Mouse (Mus musculus): ENCODE results near the gene Gm20696.

The Gm20696 gene

DNA sequence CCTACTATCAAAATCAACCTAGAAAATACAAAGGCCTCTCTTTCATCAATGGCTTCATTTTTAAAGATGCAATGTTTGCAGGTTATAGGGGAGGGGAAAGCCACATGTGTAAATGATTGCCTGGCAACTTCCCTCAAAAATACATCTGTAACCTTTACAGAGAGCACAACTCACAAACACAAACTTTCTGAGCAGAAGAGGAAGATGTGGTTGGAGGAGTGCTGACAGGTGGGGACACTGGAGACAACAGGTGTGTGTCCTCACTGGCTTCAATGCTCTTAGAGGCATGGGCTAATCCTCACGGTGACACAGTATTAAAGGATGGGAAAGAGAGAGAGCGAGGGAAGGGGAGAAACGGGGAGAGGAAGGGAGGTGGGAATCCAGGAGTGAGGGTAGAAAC is 264.2 kb downstream of the Gm20696 start:
- DNase-seq (ENCODE audit: extremely low spot score, low read depth, low spot score), result no peak

DNA sequence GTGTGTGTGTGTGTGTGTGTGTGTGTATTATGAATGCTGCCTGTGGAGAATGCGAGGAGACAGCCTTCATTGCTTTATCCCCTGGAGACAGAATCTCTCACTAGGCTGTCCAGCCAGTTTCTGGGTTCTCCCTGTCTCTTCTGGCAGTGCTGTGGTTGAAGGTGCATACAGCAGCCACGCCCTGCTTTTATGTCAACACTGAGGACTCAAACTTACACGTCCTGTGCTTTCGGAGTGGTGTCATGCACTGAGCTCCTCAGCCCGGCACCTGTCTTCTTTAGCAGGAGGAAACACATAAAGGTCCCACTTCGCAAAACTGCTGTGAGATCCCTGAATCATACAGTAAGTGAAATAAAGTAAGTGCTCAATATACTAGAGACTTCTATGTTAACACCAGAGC is 264.8 kb downstream of the Gm20696 start:
- DNase-seq (ENCODE audit: extremely low spot score, low read depth, low spot score), result no peak

GRCm38 (mm10) chr6:99401211-99401610 is 265.4 kb downstream of the Gm20696 start:
- DNase-seq (ENCODE audit: extremely low spot score, low read depth, low spot score), result no peak

DNA sequence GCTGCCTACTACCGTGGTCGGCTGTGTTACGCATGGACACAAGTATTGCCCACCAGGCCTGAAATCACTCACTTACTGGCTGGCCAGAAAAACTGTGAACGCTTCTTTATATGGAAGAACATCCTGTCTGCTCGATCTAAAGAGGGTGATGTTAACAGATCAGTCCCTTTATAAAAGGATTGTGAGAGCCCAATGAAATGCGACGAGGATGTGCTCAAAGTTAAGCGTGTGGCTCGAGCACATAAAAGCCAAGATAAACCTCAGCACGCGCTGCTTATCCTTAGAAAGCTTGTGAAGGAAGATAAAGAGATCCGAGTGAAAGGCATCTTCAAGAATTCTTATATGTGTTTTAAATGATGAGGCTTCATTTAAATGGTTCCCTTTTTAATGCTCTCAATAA is 270.9 kb downstream of the Gm20696 start:
- no peak for DNase-seq (ENCODE audit: extremely low spot score, low read depth, low spot score)

DNA sequence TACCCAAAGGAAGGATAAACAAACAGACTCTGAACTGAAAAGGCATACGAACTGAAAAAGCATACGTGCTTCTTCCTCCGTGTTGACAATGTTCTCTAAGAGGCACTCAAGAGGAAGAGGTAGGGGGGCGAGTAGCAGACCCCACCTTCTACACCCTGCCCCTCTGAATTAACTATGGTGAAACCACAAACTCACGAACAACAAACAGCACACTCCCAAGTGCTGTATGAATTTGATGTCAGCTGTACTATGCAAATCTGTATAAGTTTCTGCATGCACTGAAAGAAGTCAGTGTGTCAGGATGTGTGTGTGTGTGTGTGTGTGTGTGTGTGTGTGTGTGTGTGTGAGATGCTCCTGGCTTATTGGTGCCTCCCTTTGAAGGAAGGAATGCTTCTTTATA is 271.8 kb downstream of the Gm20696 start:
- no peak for DNase-seq (ENCODE audit: extremely low spot score, low read depth, low spot score)

GRCm38 (mm10) chr6:99392484-99392883 is 274.1 kb downstream of the Gm20696 start:
- no peak for DNase-seq (ENCODE audit: extremely low spot score, low read depth, low spot score)

DNA sequence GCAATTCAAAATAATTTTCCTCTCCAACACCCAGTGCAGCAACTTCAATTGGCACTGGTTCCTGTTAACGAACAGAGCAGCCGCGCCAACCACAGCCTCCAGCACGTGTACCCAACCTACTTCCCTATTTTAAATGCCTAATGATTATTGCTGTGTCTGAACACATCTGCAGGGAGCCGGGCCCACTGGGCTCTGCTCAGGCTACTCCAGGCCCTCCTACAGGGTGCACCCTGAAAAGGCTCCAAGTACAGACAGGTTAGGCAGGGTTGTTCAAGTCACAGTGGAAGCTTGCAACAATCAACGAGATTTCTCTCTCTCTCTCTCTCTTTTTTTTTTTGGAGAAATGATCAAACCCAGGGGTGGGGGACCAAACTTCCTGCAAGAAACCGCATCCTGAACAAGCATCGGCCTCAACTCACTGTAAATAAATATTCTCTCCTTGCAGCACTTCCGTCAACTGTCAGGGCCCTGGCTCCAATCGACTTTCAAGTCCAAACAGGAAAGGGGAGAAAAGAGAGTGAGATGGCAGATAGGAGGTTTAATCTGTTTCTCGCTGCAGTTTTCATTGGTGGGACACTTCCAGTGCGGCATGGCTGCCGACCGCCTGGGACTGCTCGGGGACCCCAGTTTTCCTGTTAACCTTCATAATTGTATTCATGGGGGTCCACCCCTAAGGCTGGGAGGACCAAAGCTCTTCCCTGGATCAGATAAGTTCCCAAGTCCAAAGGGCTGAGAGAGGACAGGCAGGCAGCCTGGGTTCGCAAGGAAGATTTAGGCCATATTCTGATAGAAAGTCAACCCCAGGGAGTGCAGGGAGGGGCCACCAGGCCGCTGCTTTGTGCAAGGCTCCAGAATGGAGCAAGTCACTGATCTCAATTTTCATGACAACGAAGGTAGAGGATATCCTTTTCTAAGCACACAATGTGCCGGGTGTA is 277.6 kb downstream of the Gm20696 start:
- DNase-seq (ENCODE audit: extremely low spot score, low read depth, low spot score), result no peak

- DNase-seq (ENCODE audit: extremely low spot score, low read depth, low spot score), result no peak
These were observed 278.6 kb downstream of the Gm20696 start for GRCm38 (mm10) chr6:99388023-99388422.

GRCm38 (mm10) chr6:99385059-99385604 is 281.5 kb downstream of the Gm20696 start:
- no peak for DNase-seq (ENCODE audit: extremely low spot score, low read depth, low spot score)

- no peak for DNase-seq (ENCODE audit: extremely low spot score, low read depth, low spot score)
These were observed 282.6 kb downstream of the Gm20696 start for GRCm38 (mm10) chr6:99383846-99384472.

DNA sequence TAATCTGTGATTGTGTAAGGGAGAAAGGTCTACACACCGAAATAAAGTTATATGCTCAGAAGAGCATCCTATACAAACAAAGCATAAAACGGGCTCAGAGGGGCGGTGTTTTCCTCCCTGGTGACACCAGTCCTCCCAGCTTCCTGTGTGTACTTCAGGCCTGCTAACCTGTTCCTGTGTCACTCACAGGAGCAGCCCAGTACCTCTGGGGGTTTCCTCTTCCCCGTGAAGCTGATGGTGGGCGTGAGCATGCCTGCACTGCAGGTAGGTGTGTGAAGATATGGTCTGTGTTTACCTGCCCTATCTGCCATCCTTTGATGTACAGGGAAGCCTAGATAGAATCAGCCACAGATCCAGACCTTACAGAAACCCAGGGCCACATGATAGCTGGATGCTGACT is 286.5 kb downstream of the Gm20696 start:
- DNase-seq (ENCODE audit: extremely low spot score, low read depth, low spot score), result no peak

- DNase-seq (ENCODE audit: extremely low spot score, low read depth, low spot score), result no peak
These were observed 287.4 kb downstream of the Gm20696 start for GRCm38 (mm10) chr6:99378997-99379710.

- DNase-seq (ENCODE audit: extremely low spot score, low read depth, low spot score), result no peak
These were observed 288.9 kb downstream of the Gm20696 start for GRCm38 (mm10) chr6:99377716-99378115.

DNA sequence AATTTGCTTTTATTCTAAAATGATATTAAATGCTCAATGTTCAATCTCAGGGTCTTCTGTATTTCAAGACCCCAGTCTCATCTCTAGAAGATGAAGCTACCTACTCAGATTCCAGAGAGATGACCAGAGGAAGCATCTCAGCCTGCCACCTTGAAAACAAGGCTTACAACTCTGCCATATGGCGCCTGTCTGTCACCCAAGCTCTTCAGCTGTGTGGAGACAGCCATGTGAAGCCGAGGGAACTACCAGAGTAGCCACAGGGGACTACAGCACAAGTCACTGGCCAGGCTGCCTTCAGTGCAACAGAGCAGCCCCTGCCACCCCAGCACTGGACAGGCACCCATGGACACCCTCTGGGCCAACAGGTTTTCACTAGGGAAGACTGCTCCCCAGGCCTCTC is 289.5 kb downstream of the Gm20696 start:
- no peak for DNase-seq (ENCODE audit: extremely low spot score, low read depth, low spot score)

GRCm38 (mm10) chr6:99376721-99377120 is 289.9 kb downstream of the Gm20696 start:
- no peak for DNase-seq (ENCODE audit: extremely low spot score, low read depth, low spot score)

- DNase-seq (ENCODE audit: extremely low spot score, low read depth, low spot score), result no peak
These were observed 290.7 kb downstream of the Gm20696 start for GRCm38 (mm10) chr6:99375865-99376264.

DNA sequence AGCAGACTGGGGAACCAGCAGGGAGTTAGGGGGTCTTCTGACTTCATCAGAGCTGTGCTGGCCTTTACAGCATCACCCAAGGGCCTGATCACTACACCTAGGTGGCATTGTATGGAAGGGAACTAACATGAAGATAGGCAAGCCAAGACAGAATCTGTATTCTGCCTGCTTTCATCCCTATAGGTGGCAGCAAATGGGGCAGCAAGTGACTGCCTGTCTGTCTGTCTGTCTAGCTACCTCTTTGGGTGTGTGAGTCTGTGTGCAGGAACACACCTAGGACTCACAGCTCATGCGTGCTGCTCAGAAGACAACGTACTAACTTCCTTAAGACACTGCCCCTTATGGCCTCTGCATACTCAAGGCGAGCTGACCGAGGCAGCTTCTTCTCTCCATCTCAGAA is 291.2 kb downstream of the Gm20696 start:
- DNase-seq (ENCODE audit: extremely low spot score, low read depth, low spot score), result no peak

DNA sequence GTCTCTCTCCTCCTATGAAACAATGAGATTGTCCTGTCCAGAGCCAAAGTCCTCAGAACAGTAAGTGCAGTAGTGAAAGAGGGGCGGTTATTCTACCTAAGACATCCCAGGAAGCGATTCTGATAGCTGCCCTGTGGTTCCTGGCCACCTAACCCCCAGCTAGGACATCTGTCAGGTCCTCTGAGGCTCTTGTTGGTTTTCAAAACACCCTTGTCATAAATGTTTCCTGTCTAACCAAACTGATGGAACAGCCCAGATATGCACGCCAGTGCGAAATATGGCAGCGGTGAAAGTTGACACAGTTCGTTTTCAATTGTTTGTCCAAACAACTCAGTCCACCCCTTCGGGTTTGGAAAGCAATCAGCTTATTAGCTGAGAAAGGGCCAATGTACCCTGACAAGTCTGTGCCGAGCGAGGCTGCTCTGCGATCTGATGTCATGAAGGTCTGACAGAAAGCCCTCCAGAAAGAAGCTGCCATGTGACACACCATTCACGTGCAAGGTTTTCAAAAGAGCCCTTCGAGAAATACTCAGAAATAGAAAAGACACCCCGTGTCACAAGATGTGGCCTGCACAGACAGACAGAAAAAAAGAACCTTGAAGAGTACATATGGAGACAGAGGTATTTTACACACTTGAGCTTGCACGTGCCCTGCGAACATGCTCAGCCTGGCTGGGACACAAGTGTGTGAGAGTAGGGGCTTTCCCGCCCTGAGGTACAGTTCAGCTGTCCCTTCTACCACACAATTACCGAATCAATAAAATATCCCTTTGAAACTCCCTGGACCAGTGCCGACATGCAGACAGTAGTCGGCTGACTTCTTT is 291.9 kb downstream of the Gm20696 start:
- DNase-seq (ENCODE audit: extremely low spot score, low read depth, low spot score), result no peak

GRCm38 (mm10) chr6:99372427-99372826 is 294.2 kb downstream of the Gm20696 start:
- no peak for DNase-seq (ENCODE audit: extremely low spot score, low read depth, low spot score)

- no peak for DNase-seq (ENCODE audit: extremely low spot score, low read depth, low spot score)
These were observed 294.6 kb downstream of the Gm20696 start for GRCm38 (mm10) chr6:99372016-99372415.

- DNase-seq (ENCODE audit: extremely low spot score, low read depth, low spot score), result no peak
These were observed 296.7 kb downstream of the Gm20696 start for GRCm38 (mm10) chr6:99369931-99370330.

Data from hindlimb bud, embryonic 11.5 days (tissue).